Mouse (Mus musculus): ENCODE data around the gene Cpt1a.

The Cpt1a gene

DNA sequence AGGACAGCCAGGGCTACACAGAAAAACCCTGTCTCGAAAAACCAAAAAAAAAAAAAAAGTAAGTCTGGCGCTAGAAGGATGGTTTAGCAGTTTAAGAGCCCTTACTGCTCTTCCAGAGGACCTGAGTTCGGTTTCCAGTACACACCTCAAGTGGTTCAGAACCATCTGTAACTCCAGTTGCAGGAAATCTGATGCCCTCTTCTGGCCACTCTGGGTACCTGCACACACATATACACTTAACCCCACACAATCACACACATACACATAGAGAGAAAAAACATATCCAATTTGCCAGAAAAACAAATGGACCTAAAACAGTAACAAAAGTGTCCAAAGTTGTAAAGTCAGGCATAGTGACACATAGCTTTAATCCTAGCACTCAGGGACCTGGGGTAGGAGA lies 43.0 kb downstream of the Cpt1a start:
- in situ Hi-C loops (cut with MseI, MboI): no loop called here

GRCm38 (mm10) chr19:3368276-3368675 lies 46.1 kb downstream of the Cpt1a start:
- in situ Hi-C loops (cut with MseI, MboI): no loop called here

GRCm38 (mm10) chr19:3373380-3373779 lies 51.2 kb downstream of the Cpt1a start:
- in situ Hi-C loops (cut with MseI, MboI): no loop called here

DNA sequence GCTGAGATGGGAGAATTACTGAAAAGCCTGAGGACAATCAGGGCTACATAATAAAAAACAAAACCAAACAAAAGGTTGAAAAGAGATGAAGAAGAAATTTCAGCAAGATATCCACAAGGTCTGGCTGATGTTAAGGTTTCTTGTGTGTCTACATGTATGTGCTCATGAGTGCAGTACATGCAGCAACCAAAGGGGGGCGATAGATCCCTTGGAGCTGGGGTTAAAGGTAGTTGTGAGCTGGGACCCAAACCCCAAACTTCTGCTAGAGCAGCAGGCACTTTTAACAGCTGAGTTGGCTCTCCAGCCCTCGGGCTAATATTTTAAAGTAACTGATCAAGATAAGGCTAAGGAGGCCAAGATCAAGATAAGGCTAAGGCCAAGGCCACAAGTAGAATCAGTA lies 51.9 kb downstream of the Cpt1a start:
- in situ Hi-C loops (cut with MseI, MboI): no loop called here

DNA sequence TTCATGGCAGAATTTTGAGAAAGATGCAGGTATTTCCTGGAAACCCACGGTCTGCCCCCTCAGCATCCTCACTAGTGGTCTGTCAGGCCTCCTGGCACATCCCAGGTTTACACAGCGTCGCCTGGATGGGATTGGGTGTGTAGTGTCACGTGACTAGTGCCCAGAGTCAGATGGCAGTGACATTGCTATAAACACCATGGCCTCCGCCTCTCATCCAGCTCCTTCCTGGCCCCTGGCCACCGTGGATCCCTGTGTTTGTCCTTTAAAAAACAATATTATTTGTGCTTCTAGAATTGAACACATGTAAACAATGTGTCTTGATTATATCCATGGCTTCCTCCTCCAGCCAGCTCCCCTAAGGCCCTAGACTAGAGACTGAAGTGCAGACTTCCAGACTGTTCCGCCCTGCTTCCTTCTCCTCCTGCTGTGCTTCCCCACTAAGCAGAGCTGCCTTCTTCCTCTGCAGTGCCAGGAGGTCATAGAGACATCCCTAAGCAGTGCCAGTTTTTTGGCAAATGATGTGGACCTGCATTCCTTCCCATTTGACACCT lies 53.9 kb downstream of the Cpt1a start:
- in situ Hi-C loops (cut with MseI, MboI): no loop called here

- in situ Hi-C loops (cut with MseI, MboI): no loop called here
Observed at GRCm38 (mm10) chr19:3376966-3377715, 55.0 kb downstream of the Cpt1a start.

- in situ Hi-C loops (cut with MseI, MboI): no loop called here
Observed at GRCm38 (mm10) chr19:3378614-3379013, 56.5 kb downstream of the Cpt1a start.

GRCm38 (mm10) chr19:3388061-3388460 lies 65.9 kb downstream of the Cpt1a start:
- in situ Hi-C loops (cut with MseI, MboI): loop anchor here in 1 of 2 experiments (5.0 kb wide), 1 partner anchor 44 kb away; no protein-coding TSS in a partner anchor

GRCm38 (mm10) chr19:3388629-3389057 lies 66.5 kb downstream of the Cpt1a start, which contains the start of gene Tesmin:
Gene Tesmin, plus strand, starts transcription at chr19:3388857.
- in situ Hi-C loops (cut with MseI, MboI): loop anchor here in 1 of 2 experiments (5.0 kb wide), 1 partner anchor 44 kb away; no protein-coding TSS in a partner anchor

DNA sequence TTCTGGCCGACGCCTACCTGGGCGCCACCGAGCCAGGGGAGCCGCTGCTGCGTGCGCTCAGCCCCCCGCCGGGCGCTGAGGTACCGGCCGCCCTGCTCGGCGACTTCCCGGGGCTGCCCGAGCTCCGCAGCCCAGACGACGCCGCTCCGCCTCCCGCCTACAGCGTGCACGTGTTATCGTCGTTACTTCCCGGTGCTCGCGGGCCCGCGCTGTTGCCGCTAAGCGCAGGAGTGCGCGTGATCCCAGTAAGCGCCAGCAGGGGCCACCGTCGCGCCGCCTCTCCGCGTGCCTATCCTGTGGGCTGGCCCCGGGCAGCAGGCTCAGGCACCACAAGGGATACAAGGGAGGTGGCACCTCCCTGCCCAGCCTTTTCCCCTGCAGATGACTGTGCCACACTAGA lies 67.0 kb downstream of the Cpt1a start:
- in situ Hi-C loops (cut with MseI, MboI): loop anchor here in 1 of 2 experiments (5.0 kb wide), 1 partner anchor 43 kb away; no protein-coding TSS in a partner anchor

GRCm38 (mm10) chr19:3392384-3392783 lies 70.2 kb downstream of the Cpt1a start:
- in situ Hi-C loops (cut with MseI, MboI): loop anchor here in 1 of 2 experiments (5.0 kb wide), 1 partner anchor 40 kb away; no protein-coding TSS in a partner anchor

DNA sequence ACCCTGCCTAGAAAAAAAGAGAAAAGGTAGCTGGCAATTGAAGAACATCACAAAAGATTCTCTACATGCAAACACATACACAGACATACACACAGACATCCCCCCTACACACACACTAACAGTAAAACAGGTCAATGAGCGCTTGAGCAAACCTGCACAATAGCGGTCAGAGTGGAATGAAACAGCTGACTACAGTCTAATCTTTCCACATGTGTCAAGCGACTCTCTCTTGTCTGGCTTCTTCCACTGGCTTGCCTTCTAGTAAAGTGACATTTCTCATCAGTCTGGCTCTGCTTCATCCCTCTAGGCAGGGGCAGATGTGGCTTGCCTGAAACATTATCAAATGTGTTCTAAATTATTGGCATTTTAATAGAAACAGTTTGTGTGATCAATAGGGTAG lies 72.1 kb downstream of the Cpt1a start:
- in situ Hi-C loops (cut with MseI, MboI): loop anchor here in 1 of 2 experiments (5.0 kb wide), 1 partner anchor 38 kb away; no protein-coding TSS in a partner anchor

- in situ Hi-C loops (cut with MseI, MboI): no loop called here
Observed at GRCm38 (mm10) chr19:3400057-3400456, 77.9 kb downstream of the Cpt1a start.

DNA sequence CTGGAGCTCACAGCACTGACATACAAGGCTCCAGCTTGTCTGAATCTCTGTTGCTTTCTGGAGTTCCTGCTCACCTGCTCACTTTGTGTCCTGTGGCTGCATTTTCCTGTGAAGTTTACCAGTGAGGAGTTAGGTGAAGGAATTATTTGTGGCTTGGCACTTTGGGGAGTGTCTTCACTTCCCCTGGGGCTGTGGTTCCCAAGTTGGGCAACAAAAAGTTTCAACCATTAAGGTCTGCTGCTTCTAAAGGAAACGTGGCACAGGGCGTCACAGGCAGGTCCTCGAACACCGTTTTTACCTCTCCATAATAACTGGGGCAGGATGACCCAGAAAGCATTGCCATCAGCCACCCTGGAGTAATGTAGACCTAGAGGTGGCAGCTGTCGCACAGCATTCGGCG lies 79.4 kb downstream of the Cpt1a start:
- in situ Hi-C loops (cut with MseI, MboI): no loop called here

DNA sequence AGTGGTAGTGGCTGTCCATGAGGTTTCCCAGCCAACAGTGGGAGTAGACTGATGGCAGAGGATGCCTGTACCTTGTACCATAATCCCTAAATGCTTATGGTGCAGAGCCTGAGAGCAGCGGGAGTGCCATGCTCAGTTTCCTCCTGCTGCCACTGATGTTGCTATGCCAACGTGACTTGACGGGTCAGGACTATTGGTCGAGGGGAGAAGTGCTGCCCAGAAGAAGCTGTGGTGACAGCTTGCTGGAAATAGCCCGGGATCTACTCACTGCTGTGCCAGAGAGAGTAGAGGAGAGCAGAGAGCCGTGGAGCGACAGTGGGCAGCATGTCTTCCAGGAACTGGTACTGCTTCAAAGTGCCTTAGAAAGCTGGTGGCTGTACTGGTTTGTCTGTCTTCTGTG lies 79.8 kb downstream of the Cpt1a start:
- in situ Hi-C loops (cut with MseI, MboI): no loop called here

DNA sequence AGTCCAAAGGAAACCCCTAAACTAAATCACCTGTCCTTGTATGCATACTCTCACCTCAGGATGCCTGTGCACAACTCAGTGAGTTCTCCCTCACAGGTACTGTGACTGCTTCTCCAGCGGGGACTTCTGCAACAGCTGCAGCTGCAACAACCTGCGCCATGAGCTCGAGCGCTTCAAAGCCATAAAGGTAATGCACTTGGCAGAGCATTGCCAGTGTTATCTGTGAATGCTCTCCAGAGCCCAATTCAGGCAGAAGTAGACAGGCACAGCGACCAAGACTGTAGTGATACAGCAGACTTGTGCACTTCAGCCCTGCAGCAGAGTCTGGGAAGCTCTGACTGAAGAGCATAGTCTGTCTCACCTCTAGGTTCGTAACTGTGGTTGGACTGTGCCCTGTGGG lies 80.3 kb downstream of the Cpt1a start:
- in situ Hi-C loops (cut with MseI, MboI): no loop called here

DNA sequence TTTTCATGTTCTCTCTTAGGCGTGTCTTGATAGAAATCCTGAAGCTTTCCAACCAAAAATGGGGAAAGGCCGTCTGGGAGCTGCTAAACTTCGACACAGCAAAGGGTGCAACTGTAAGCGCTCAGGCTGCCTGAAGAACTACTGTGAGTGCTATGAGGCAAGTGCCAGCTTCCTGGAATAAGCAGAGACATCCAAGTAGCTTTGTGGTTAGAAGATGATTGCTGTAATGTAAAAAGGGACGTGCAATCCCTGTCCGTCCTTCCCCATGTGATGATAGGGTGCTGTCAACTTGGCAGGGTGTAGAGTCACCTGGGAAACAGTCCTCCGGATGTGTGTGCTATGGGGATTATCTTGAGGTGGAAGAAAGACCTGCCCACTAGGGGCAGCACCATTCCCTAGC lies 81.9 kb downstream of the Cpt1a start:
- in situ Hi-C loops (cut with MseI, MboI): no loop called here

GRCm38 (mm10) chr19:3405531-3406281 lies 83.6 kb downstream of the Cpt1a start:
- in situ Hi-C loops (cut with MseI, MboI): no loop called here

GRCm38 (mm10) chr19:3414268-3414733 lies 92.2 kb downstream of the Cpt1a start, which contains the start of gene Gal:
Gene Gal, minus strand, starts transcription at chr19:3414544.
- in situ Hi-C loops (cut with MseI, MboI): no loop called here

DNA sequence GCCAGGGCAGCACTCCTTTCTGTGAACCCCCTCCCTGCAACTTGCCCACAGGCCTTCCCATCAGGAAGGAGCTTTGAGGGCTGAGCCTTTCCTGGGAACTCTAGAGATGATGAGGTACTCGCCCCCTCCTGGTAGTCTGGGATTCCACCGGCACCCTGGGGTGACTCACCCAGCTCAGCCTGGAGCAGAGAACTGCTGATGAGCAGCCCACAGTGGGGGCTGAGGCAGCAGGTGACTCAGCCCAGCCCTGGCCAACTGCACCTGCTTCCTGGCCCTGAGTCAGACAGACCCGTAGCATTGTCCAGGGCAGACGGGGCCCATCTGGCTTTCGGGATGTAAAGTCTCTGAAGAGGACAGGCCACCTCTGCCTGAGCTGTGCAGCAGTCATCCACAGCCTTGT lies 97.1 kb downstream of the Cpt1a start:
- in situ Hi-C loops (cut with MseI, MboI): no loop called here

- in situ Hi-C loops (cut with MseI, MboI): no loop called here
Observed at GRCm38 (mm10) chr19:3422488-3422887, 100.4 kb downstream of the Cpt1a start.

DNA sequence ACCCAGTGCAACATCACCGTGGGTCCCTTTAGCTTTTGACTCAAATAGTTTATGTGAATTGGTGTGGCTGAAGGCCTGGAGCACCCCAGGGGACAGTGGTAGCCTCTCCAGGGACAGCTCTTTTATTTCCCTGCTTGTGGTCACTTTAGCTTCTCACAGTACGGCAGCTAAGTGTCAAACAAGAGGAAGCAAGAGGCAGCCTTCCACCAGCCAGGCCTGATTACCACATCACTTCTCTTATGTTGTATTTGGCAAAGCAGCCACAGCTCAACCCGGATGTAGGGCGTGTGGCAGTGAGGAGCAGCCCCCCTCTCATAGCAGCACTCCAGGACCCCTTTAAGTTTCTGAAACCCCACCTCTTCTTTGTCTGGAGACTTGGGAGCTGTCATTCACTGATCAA lies 100.8 kb downstream of the Cpt1a start:
- in situ Hi-C loops (cut with MseI, MboI): no loop called here
